ENCODE assay signal across 18 mouse cellular contexts in the genomic region with DNA sequence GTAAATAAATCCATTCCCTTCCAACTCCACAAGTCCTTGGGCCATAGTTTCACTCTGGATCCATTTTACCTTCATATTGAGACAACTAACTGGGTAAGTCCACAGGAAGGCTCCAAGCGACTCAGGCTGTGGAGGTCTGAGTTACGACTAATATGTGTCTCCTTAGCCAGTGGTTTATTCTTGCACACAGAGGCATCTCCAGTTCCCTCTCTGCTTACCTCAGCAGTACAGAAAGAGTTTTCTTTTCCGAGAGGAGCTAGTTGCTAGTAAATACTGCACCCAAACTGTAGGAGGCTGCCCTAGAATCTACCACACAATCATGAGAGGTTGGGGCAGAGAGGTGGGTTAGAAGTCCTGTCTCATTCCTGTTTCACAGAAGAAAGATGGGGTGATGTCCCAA.
A peak's percentile ranks its signal among the peaks of the same experiment; 100 is the strongest.
DNase-seq lines count a peak whose midpoint lies in the region; ATAC-seq and TF ChIP-seq lines count a peak whose summit lies in the region.
"Had no signal": no experiment of that assay in that cellular context is flagged by ENCODE, and none has a peak within 500 bp of the region (broad histone marks: within the 10 kb centered on the region; RNA-seq: fewer than 3 reads in every experiment).

No protein-coding gene starts in this region.

- intact Hi-C loops in gastrocnemius, adult 2 months (cut with DNase I), result no loop called here

- no peak overlapping the region for H3K9ac ChIP-seq in intestine, embryonic 14.5 days (ENCODE audit: low read length)
- no peak overlapping the region for H3K9ac ChIP-seq in intestine, embryonic 16.5 days (ENCODE audit: low read depth, low read length)
- H3K9ac ChIP-seq in limb, embryonic 11.5 days (ENCODE audit: low read length), result no peak overlapping the region
- no peak overlapping the region for H3K9ac ChIP-seq in forebrain, embryonic 11.5 days (ENCODE audit: low read length)
- H3K9ac ChIP-seq: hindbrain, embryonic 15.5 days had no signal

- WGBS in intestine, embryonic 14.5 days, result 85% methylated on average over 3 of the region's 3 CpGs
- WGBS in intestine, embryonic 16.5 days, result 81% methylated on average over 3 of the region's 3 CpGs
- 89% methylated on average over 3 of the region's 3 CpGs for WGBS in limb, embryonic 11.5 days
- 91% methylated on average over 3 of the region's 3 CpGs for WGBS in limb, embryonic 10.5 days
- 93% methylated on average over 3 of the region's 3 CpGs for WGBS in forebrain, embryonic 11.5 days

- H3K4me3 ChIP-seq in gastrocnemius, adult 2 months, result peak overlapping the region; percentile 65
- no peak overlapping the region for H3K4me3 ChIP-seq in intestine, embryonic 14.5 days (ENCODE audit: low read depth, low read length)
- H3K4me3 ChIP-seq in intestine, embryonic 16.5 days (ENCODE audit: low read length), result no peak overlapping the region
- H3K4me3 ChIP-seq in limb, embryonic 11.5 days (ENCODE audit: low read depth, low read length), result no peak overlapping the region
- no peak overlapping the region for H3K4me3 ChIP-seq in limb, embryonic 10.5 days
- no peak overlapping the region for H3K4me3 ChIP-seq in forebrain, embryonic 11.5 days (ENCODE audit: low read depth, low read length)
- H3K4me3 ChIP-seq: embryonic facial prominence, embryonic 10.5 days; heart, embryonic 10.5 days; hindbrain, embryonic 15.5 days had no signal

- H3K9me3 ChIP-seq in intestine, embryonic 14.5 days (ENCODE audit: control insufficient read depth, low read length), result no peaks in the 10 kb centered on the region
- no peaks in the 10 kb centered on the region for H3K9me3 ChIP-seq in intestine, embryonic 16.5 days (ENCODE audit: control insufficient read depth, low read length)
- H3K9me3 ChIP-seq in limb, embryonic 11.5 days (ENCODE audit: control insufficient read depth, low read length), result no peaks in the 10 kb centered on the region
- H3K9me3 ChIP-seq in limb, embryonic 10.5 days (replicated peaks), result no peaks in the 10 kb centered on the region
- no peaks in the 10 kb centered on the region for H3K9me3 ChIP-seq in forebrain, embryonic 11.5 days (ENCODE audit: control insufficient read depth, low read length)
- H3K9me3 ChIP-seq: embryonic facial prominence, embryonic 10.5 days; heart, embryonic 10.5 days; hindbrain, embryonic 15.5 days had no signal

- H3K27me3 ChIP-seq in intestine, embryonic 14.5 days (replicated peaks; ENCODE audit: control insufficient read depth, insufficient read depth, low read length), result no peaks in the 10 kb centered on the region
- no peaks in the 10 kb centered on the region for H3K27me3 ChIP-seq in intestine, embryonic 16.5 days (replicated peaks; ENCODE audit: control insufficient read depth, insufficient read depth, low read length)
- no peaks in the 10 kb centered on the region for H3K27me3 ChIP-seq in limb, embryonic 11.5 days (ENCODE audit: control insufficient read depth, insufficient read depth, low read length)
- no peaks in the 10 kb centered on the region for H3K27me3 ChIP-seq in limb, embryonic 10.5 days (ENCODE audit: low read depth, poor library complexity, severe bottlenecking)
- peaks cover 2% of the 10 kb centered on the region; the same call in 1 of the 2 replicates for H3K27me3 ChIP-seq in forebrain, embryonic 11.5 days (ENCODE audit: control insufficient read depth, insufficient read depth, low read length)
- H3K27me3 ChIP-seq: hindbrain, embryonic 15.5 days; Patski had no signal

- peak overlapping the region; percentile 100 for H3K27ac ChIP-seq in gastrocnemius, adult 2 months
- no peak overlapping the region for H3K27ac ChIP-seq in intestine, embryonic 14.5 days (ENCODE audit: low read depth)
- no peak overlapping the region for H3K27ac ChIP-seq in intestine, embryonic 16.5 days (ENCODE audit: low read length)
- no peak overlapping the region for H3K27ac ChIP-seq in limb, embryonic 11.5 days (replicated peaks; ENCODE audit: low read depth, low read length)
- no peak overlapping the region for H3K27ac ChIP-seq in limb, embryonic 10.5 days
- no peak overlapping the region for H3K27ac ChIP-seq in forebrain, embryonic 11.5 days (ENCODE audit: low read depth, low read length)
- H3K27ac ChIP-seq: embryonic facial prominence, embryonic 10.5 days; heart, embryonic 10.5 days; hindbrain, embryonic 15.5 days had no signal

- H3K4me1 ChIP-seq in intestine, embryonic 14.5 days (replicated peaks; ENCODE audit: control insufficient read depth, insufficient read depth, low read length), result peaks cover 13% of the 10 kb centered on the region; the same call in 1 of the 2 replicates
- H3K4me1 ChIP-seq in intestine, embryonic 16.5 days (ENCODE audit: control insufficient read depth, insufficient read depth, low read length), result peaks cover 15% of the 10 kb centered on the region
- H3K4me1 ChIP-seq in limb, embryonic 11.5 days (ENCODE audit: control insufficient read depth, insufficient read depth, low read length), result peaks cover 3% of the 10 kb centered on the region; the same call in 1 of the 2 replicates
- peaks cover 22% of the 10 kb centered on the region for H3K4me1 ChIP-seq in limb, embryonic 10.5 days
- peaks cover 9% of the 10 kb centered on the region for H3K4me1 ChIP-seq in forebrain, embryonic 11.5 days (replicated peaks; ENCODE audit: control insufficient read depth, insufficient read depth, low read length)

- H3K4me2 ChIP-seq in intestine, embryonic 14.5 days (ENCODE audit: low read length), result no peak overlapping the region
- H3K4me2 ChIP-seq in intestine, embryonic 16.5 days (ENCODE audit: low read depth, low read length), result no peak overlapping the region
- no peak overlapping the region for H3K4me2 ChIP-seq in limb, embryonic 11.5 days (ENCODE audit: low read depth, severe bottlenecking)
- no peak overlapping the region for H3K4me2 ChIP-seq in forebrain, embryonic 11.5 days (ENCODE audit: low read depth, low read length, severe bottlenecking)
- H3K4me2 ChIP-seq: hindbrain, embryonic 15.5 days had no signal

- DNase-seq in gastrocnemius, adult 2 months, result no peak
- no peak for DNase-seq in gastrocnemius, adult 8-10 months (ENCODE audit: low spot score in 2 of 2)
- peak; percentile 42 for DNase-seq in intestine, embryonic 14.5 days (ENCODE audit: low spot score)
- peak; percentile 12 for DNase-seq in limb, embryonic 11.5 days (ENCODE audit: low spot score)
- no peak for DNase-seq in limb, embryonic 10.5 days (ENCODE audit: low spot score)
- peak; percentile 36 for DNase-seq in 3T3-L1 (ENCODE audit: low read depth, low spot score)
- no peak for DNase-seq in forebrain, embryonic 11.5 days (ENCODE audit: low spot score)
- DNase-seq: adrenal gland, postnatal 14 days; cerebellum, adult 2 months; cerebellum, postnatal 10 days; gastrocnemius, postnatal 14 days had no signal

- TF ChIP-seq CTCF in gastrocnemius, adult 2 months (IDR thresholded peaks at IDR 0.05), result no peak

- ATAC-seq in intestine, embryonic 14.5 days (replicated peaks; ENCODE audit: low FRiP score, low TSS enrichment, low read depth), result no peak
- no peak for ATAC-seq in intestine, embryonic 16.5 days
- ATAC-seq in limb, embryonic 11.5 days (ENCODE audit: insufficient number of reproducible peaks, low FRiP score, low TSS enrichment, low read depth), result no peak
- ATAC-seq in forebrain, embryonic 11.5 days (replicated peaks; ENCODE audit: low FRiP score), result no peak
- ATAC-seq: activated CD4-positive, CD25-positive, alpha-beta regulatory T cell, adult 4 months; forebrain, embryonic 14.5 days; Patski had no signal

- no peaks in the 10 kb centered on the region for H3K36me3 ChIP-seq in intestine, embryonic 14.5 days (ENCODE audit: control insufficient read depth, insufficient read depth, low read length)
- no peaks in the 10 kb centered on the region for H3K36me3 ChIP-seq in intestine, embryonic 16.5 days (ENCODE audit: control insufficient read depth, insufficient read depth, low read length)
- H3K36me3 ChIP-seq in limb, embryonic 11.5 days (ENCODE audit: control insufficient read depth, insufficient read depth, low read length), result no peaks in the 10 kb centered on the region
- no peaks in the 10 kb centered on the region for H3K36me3 ChIP-seq in limb, embryonic 10.5 days
- H3K36me3 ChIP-seq in forebrain, embryonic 11.5 days (ENCODE audit: control insufficient read depth, insufficient read depth, low read length), result no peaks in the 10 kb centered on the region
- H3K36me3 ChIP-seq: embryonic facial prominence, embryonic 10.5 days; heart, embryonic 10.5 days; hindbrain, embryonic 15.5 days had no signal

Comparison
In these comparisons a context has a peak if more than half of its experiments do, and no peak if none do; other contexts are left out.
1. DNase-seq: peak in intestine, embryonic 14.5 days (single experiment), limb, embryonic 11.5 days (single experiment) and 3T3-L1 (single experiment); none in gastrocnemius, adult 2 months (single experiment), gastrocnemius, adult 8-10 months (0 of 2), limb, embryonic 10.5 days (single experiment) and forebrain, embryonic 11.5 days (single experiment).